Comparison of ENCODE assay signal across 14 mouse cellular contexts in the genomic region with DNA sequence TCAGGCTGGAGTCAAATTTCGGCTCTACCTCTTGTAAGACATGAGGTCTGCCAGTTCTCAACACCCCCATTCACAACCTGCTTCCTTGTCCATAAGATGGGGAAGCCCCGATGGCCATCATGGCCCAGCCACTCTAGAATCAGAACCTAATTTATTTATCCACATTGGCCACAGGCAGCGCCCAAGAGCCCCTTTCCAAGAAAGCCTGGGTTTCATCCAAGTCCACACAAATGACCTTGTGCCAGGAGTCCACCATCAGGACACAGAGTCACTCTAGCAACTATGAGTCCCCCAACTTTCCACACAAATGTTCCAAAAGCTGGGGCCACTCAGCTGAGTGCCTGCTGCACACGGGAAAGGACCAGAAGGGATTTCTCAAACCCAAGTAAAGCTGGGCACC. TPM values are rescaled to one million over a fixed set of nuclear protein-coding genes. Genes with fewer than 3 reads are reported as not detected.
DNase-seq lines count a peak whose midpoint lies in the region; ATAC-seq and TF ChIP-seq lines count a peak whose summit lies in the region.
"Had no signal": no experiment of that assay in that cellular context is flagged by ENCODE, and none has a peak within 500 bp of the region (broad histone marks: within the 10 kb centered on the region; RNA-seq: fewer than 3 reads in every experiment).

No protein-coding gene starts in this region.

- H3K27ac ChIP-seq in heart, adult 2 months, result no peak overlapping the region; the same call in 1 of the 2 replicates
- no peak overlapping the region for H3K27ac ChIP-seq in kidney, adult 2 months (ENCODE audit: insufficient read depth, low read depth, low read length)
- peak overlapping the region; percentile 83 for H3K27ac ChIP-seq in spleen, adult 2 months (ENCODE audit: insufficient read depth, low read length)
- H3K27ac ChIP-seq in midbrain, embryonic 15.5 days, result no peak overlapping the region
- H3K27ac ChIP-seq: hindbrain, embryonic 12.5 days; limb, embryonic 12.5 days; lung, embryonic 15.5 days had no signal

- ATAC-seq in midbrain, embryonic 15.5 days (replicated peaks), result no peak
- ATAC-seq: forebrain, embryonic 14.5 days had no signal

- TF ChIP-seq POLR2A in heart, adult 2 months (IDR thresholded peaks at IDR 0.05; ENCODE audit: insufficient read depth, low read depth, low read length), result no peak
- no peak for TF ChIP-seq POLR2A in kidney, adult 2 months (IDR thresholded peaks at IDR 0.05; ENCODE audit: low read depth, low read length)
- no peak for TF ChIP-seq POLR2A in spleen, adult 2 months (IDR thresholded peaks at IDR 0.05; ENCODE audit: low read depth, low read length)

- no peaks in the 10 kb centered on the region for H3K27me3 ChIP-seq in heart, adult 2 months (ENCODE audit: control insufficient read depth, insufficient read depth, low read length)
- H3K27me3 ChIP-seq in kidney, adult 2 months (replicated peaks; ENCODE audit: control insufficient read depth, insufficient read depth, low read length), result no peaks in the 10 kb centered on the region
- H3K27me3 ChIP-seq in spleen, adult 2 months (ENCODE audit: control insufficient read depth, insufficient read depth, low read length), result no peaks in the 10 kb centered on the region
- H3K27me3 ChIP-seq in midbrain, embryonic 15.5 days (replicated peaks), result no peaks in the 10 kb centered on the region
- H3K27me3 ChIP-seq: lung, embryonic 15.5 days had no signal

- peak; percentile 47 for TF ChIP-seq CTCF in heart, adult 2 months (IDR thresholded peaks at IDR 0.05)
- TF ChIP-seq CTCF in kidney, adult 2 months (conservative IDR thresholded peaks at IDR 0.05; ENCODE audit: insufficient read depth, insufficient read length, low read depth, low read length), result 0 out of 2 replicates have a peak, but pooled peaks have one; percentile 29
- TF ChIP-seq CTCF in spleen, adult 2 months (IDR thresholded peaks at IDR 0.05; ENCODE audit: extremely low read depth, insufficient read depth, insufficient read length, insufficient replicate concordance), result no peak

- H3K4me2 ChIP-seq in midbrain, embryonic 15.5 days, result no peak overlapping the region
- H3K4me2 ChIP-seq: hindbrain, embryonic 12.5 days; limb, embryonic 12.5 days; lung, embryonic 15.5 days had no signal

- H3K4me1 ChIP-seq in heart, adult 2 months (ENCODE audit: control insufficient read depth, insufficient read depth, low read length), result peaks cover 8% of the 10 kb centered on the region; the same call in 1 of the 2 replicates
- no peaks in the 10 kb centered on the region for H3K4me1 ChIP-seq in kidney, adult 2 months (ENCODE audit: control insufficient read depth, insufficient read depth, low read length)
- H3K4me1 ChIP-seq in spleen, adult 2 months (ENCODE audit: control insufficient read depth, insufficient read depth, insufficient read length), result peaks cover 32% of the 10 kb centered on the region; the same call in 1 of the 2 replicates
- no peaks in the 10 kb centered on the region for H3K4me1 ChIP-seq in midbrain, embryonic 15.5 days
- H3K4me1 ChIP-seq: lung, embryonic 15.5 days had no signal

- no peaks in the 10 kb centered on the region for H3K9me3 ChIP-seq in midbrain, embryonic 15.5 days
- H3K9me3 ChIP-seq: hindbrain, embryonic 12.5 days; limb, embryonic 12.5 days; lung, embryonic 15.5 days had no signal

- H3K36me3 ChIP-seq in heart, adult 2 months (ENCODE audit: control insufficient read depth, insufficient read depth, low read length), result no peaks in the 10 kb centered on the region
- no peaks in the 10 kb centered on the region for H3K36me3 ChIP-seq in kidney, adult 2 months (ENCODE audit: control insufficient read depth, insufficient read depth, low read length)
- peaks cover 23% of the 10 kb centered on the region for H3K36me3 ChIP-seq in spleen, adult 2 months (ENCODE audit: control insufficient read depth, insufficient read depth, low read length)
- H3K36me3 ChIP-seq in midbrain, embryonic 15.5 days (replicated peaks), result no peaks in the 10 kb centered on the region
- H3K36me3 ChIP-seq: hindbrain, embryonic 12.5 days; limb, embryonic 12.5 days; lung, embryonic 15.5 days had no signal

- no peak overlapping the region for H3K4me3 ChIP-seq in heart, adult 2 months
- no peak overlapping the region for H3K4me3 ChIP-seq in kidney, adult 2 months (ENCODE audit: insufficient read depth, low read depth, low read length)
- H3K4me3 ChIP-seq in spleen, adult 2 months (ENCODE audit: extremely low read depth, insufficient read depth, insufficient read length), result no peak overlapping the region
- H3K4me3 ChIP-seq in midbrain, embryonic 15.5 days, result no peak overlapping the region
- H3K4me3 ChIP-seq: hindbrain, embryonic 12.5 days; limb, embryonic 12.5 days; lung, embryonic 15.5 days had no signal

- DNase-seq in heart, adult 2 months, result no peak
- no peak for DNase-seq in heart, adult 8-10 months (ENCODE audit: low spot score)
- peak; percentile 71 for DNase-seq in kidney, adult 2 months
- DNase-seq in kidney, postnatal 4 days, result no peak
- DNase-seq in spleen, adult 2 months (ENCODE audit: low read depth in 1 of 2, low spot score in 2 of 2), result no peak
- no peak for DNase-seq in spleen, postnatal 10 days (ENCODE audit: low spot score in 2 of 2)
- DNase-seq in heart, postnatal 4 days, result peak; percentile 66
- DNase-seq: kidney, postnatal 25 days had no signal

- H3K79me2 ChIP-seq in heart, adult 2 months (replicated peaks; ENCODE audit: control insufficient read depth, insufficient read depth, low read length), result no peaks in the 10 kb centered on the region

- no peak overlapping the region for H3K9ac ChIP-seq in heart, adult 2 months (ENCODE audit: low read depth, low read length)
- no peak overlapping the region for H3K9ac ChIP-seq in midbrain, embryonic 15.5 days
- H3K9ac ChIP-seq: hindbrain, embryonic 12.5 days; limb, embryonic 12.5 days; lung, embryonic 15.5 days had no signal

- WGBS in heart, adult 2 months, result 62% methylated on average over 4 of the region's 4 CpGs
- 76% methylated on average over 4 of the region's 4 CpGs for WGBS in kidney, adult 2 months
- WGBS in spleen, adult 2 months, result 82% methylated on average over 4 of the region's 4 CpGs
- WGBS in midbrain, embryonic 15.5 days, result 77% methylated on average over 4 of the region's 4 CpGs

- intact Hi-C loops in heart, adult 2 months (cut with DNase I), result no loop called here

- TF ChIP-seq EP300 in heart, adult 2 months (IDR thresholded peaks at IDR 0.05; ENCODE audit: insufficient read depth, low read depth, low read length), result no peak

RNA-seq across cellular contexts. Expression of gene Fam78a, which starts 18.7 kb away (rescaled TPM):
- total RNA-seq in heart, adult 2 months (2021), result 10 to 100 TPM; 15.9 to 19.1 TPM
- 18.7 and 24.9 TPM in 2 replicates for polyA plus RNA-seq in heart, adult 2 months (2012; rRNA removed)
- total RNA-seq in heart, adult 8-10 months (2022), result 10 to 100 TPM; 12.7 to 26.1 (median 16.3) TPM
- polyA plus RNA-seq in kidney, adult 2 months (2012; rRNA removed), result 2.6 and 4.9 TPM in 2 replicates
- polyA plus RNA-seq in spleen, adult 2 months (2012; rRNA removed), result 33.1 and 48.3 TPM in 2 replicates
- total RNA-seq in heart, postnatal 4 days (2021), result 10 to 100 TPM; 40.9 to 42.5 TPM
- polyA plus RNA-seq in midbrain, embryonic 15.5 days (2015; fragmentation: Nextera tagmentation; extraction: Ambion mirVana), result 0.65 and 0.80 TPM in 2 replicates

RNA-seq across cellular contexts. Expression of gene Plpp7, which starts 29.3 kb away (rescaled TPM):
- total RNA-seq in heart, adult 2 months (2021), result 10 to 100 TPM; 33.6 to 33.8 TPM
- polyA plus RNA-seq in heart, adult 2 months (2012; rRNA removed), result 56.3 and 62.1 TPM in 2 replicates
- total RNA-seq in heart, adult 8-10 months (2022), result 10 to 100 TPM; 34.7 to 48.9 (median 42.6) TPM
- 5.7 and 6.0 TPM in 2 replicates for polyA plus RNA-seq in kidney, adult 2 months (2012; rRNA removed)
- polyA plus RNA-seq in spleen, adult 2 months (2012; rRNA removed), result 2.6 and 4.6 TPM in 2 replicates
- total RNA-seq in heart, postnatal 4 days (2021), result 10 to 100 TPM; 15.7 to 20.5 TPM
- polyA plus RNA-seq in midbrain, embryonic 15.5 days (2015; fragmentation: Nextera tagmentation; extraction: Ambion mirVana), result 25.7 and 26.7 TPM in 2 replicates
- total RNA-seq: monocyte, adult 5-6 weeks had no signal

Comparison
In these comparisons a context has a peak if more than half of its experiments do, and no peak if none do; other contexts are left out.
1. DNase-seq: peak in kidney, adult 2 months (single experiment) and heart, postnatal 4 days (single experiment); none in heart, adult 2 months (0 of 2), heart, adult 8-10 months (single experiment), kidney, postnatal 4 days (0 of 2), spleen, adult 2 months (0 of 2) and spleen, postnatal 10 days (0 of 2).